ENCODE assay signal across 14 mouse cellular contexts in the genomic region with DNA sequence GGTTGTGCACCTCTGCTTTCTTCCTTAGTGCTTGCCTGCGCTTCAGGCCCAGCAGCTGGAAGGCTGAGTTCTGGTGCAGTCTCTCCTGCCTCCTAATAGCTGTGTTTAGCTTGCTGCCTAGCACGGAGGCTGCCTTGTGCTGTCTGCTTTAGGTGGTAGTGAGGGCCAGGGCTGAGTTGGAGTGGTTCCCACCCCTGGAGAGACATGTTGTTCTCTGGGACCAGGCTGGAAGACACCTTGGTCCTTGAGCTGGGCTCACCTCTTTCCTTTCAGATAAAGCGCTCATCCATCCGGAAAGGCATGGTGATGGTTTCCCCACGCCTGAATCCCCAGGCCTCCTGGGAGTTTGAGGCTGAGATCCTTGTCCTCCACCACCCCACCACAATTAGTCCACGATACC.
"Had no signal": no experiment of that assay in that cellular context is flagged by ENCODE, and none has a peak within 500 bp of the region (broad histone marks: within the 10 kb centered on the region; RNA-seq: fewer than 3 reads in every experiment).

No protein-coding gene starts in this region.

- H3K27ac ChIP-seq: layer of hippocampus, adult 2 months; liver, embryonic 13.5 days; lung, embryonic 15.5 days; midbrain, embryonic 12.5 days; neural tube, embryonic 13.5 days; stomach, postnatal 0 days had no signal

- H3K4me1 ChIP-seq: lung, embryonic 15.5 days; midbrain, embryonic 12.5 days; neural tube, embryonic 13.5 days had no signal

- H3K4me2 ChIP-seq: liver, embryonic 13.5 days; lung, embryonic 15.5 days; midbrain, embryonic 12.5 days; neural tube, embryonic 13.5 days had no signal

- H3K27me3 ChIP-seq: liver, embryonic 13.5 days; lung, embryonic 15.5 days; midbrain, embryonic 12.5 days; neural tube, embryonic 13.5 days had no signal

- H3K9ac ChIP-seq: liver, embryonic 13.5 days; liver, postnatal 0 days; lung, embryonic 15.5 days; midbrain, embryonic 12.5 days; neural tube, embryonic 13.5 days had no signal

- H3K9me3 ChIP-seq: liver, embryonic 13.5 days; lung, embryonic 15.5 days; midbrain, embryonic 12.5 days; neural tube, embryonic 13.5 days had no signal

- H3K4me3 ChIP-seq: layer of hippocampus, adult 2 months; liver, embryonic 13.5 days; lung, embryonic 15.5 days; midbrain, embryonic 12.5 days; neural tube, embryonic 13.5 days had no signal

- ATAC-seq: liver, postnatal 0 days; midbrain, embryonic 16.5 days had no signal

- DNase-seq: kidney, postnatal 10 days; kidney, postnatal 4 days; left cerebral cortex, postnatal 4 days; liver, embryonic 13.5 days; liver, postnatal 0 days; lung, postnatal 14 days; right cerebral cortex, postnatal 14 days; thymus, postnatal 4 days had no signal
